Mouse (Mus musculus): ENCODE results near the gene Spn. TPM values are rescaled to one million over a fixed set of nuclear protein-coding genes. Genes with fewer than 3 reads are reported as not detected.

Spn gene
- total RNA-seq, 2 experiments from 2014 or later = 0.12 to 0.25 TPM

DNA sequence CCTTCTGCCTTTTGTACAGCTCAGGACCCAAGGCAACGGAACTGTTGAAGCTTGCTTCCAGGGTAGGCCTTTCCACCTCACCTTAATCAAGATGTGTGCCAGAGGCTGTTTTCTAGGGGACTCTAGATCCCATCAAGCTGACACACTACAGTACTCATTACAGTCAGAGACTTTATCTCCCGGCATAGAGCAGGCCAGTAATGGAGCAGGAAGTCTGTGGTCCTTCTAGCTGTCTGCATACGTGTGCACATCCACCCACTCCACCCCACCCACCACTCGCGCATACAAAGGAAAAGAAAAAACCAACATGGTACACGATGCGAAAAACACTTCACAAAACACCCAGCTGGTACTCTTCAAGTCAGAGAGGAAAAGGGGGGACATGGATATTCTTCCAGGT is 6.8 kb upstream of the Spn start:
- no peak for DNase-seq (ENCODE audit: low spot score in 2 of 2)
- intact Hi-C loops (cut with DNase I) = no loop called here

DNA sequence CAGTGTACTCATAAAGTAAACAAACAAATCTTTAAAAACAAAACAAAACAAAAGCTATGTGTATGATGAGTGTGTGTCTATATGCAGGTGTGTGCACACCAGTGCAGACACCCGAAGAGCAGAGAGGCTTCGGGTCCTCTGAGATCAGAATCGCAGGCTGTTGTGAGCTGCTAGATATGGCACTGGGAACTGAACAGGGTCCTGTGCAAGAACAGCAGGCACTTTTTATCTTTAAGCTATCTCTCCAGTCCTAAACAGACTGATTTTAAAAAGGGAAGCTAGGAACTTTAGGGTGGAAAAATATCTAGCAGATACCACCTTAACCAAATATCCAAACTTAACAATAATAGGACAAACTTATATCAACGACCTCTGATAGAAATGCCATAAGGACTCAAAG is 5.0 kb upstream of the Spn start:
- intact Hi-C loops (cut with DNase I) = no loop called here
- DNase-seq (ENCODE audit: low spot score in 2 of 2) = no peak

DNA sequence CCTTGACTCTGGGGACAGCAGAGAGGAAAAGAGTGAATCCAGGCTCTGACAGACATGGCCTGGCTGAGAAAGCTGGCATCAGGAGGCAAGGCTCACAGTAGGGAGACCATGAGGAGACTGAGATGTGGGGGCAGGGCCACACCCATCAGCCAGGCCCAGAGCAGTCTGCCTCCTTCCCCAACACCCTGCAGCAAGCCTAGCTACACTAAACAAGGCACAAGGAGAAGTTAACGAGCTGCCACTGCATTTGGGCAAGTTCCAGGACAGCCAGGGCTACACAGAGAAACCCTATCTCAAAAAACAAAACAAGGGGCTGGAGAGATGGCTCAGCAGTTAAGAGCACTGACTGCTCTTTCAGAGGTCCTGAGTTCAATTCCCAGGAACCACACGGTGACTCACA is 4.6 kb upstream of the Spn start:
- intact Hi-C loops (cut with DNase I) = no loop called here
- DNase-seq (ENCODE audit: low spot score in 2 of 2) = no peak

DNA sequence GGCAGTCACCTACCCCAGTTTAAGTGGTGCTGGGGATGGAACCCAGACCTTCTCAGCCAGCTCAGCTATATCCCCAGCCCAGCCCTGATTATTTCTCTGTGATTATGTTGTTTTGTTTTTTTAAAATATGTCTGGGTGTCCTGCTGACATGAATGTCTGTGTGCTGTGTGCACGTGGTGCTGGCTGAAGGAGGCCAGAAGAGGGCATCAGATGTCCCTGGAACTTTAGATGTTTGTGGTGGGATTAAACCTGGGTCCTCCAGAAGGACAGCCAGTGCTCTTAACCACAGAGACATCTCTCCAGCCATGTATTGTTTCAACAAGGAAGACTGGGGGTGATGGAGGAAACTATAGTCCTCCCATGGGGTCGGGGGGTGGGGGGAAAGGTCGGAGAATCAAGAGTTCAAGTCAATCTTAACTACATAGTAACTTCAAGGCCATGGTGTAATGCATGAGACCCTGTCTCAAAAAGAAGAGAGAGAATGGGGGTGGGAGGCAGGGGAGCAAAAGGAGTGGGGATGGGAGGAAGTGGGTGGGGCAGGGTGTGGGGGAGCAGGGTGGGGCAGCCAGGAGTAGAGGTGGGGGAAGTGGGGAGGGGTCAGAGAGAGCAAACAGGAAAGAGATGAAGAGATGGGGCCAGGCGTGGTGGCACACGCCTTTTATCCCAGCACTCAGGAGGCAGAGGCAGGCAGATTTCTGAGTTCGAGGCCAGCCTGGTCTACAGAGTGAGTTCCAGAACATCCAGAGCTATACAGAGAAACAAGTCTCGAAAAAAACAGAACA is 3.2 kb upstream of the Spn start:
- intact Hi-C loops (cut with DNase I) = no loop called here

DNA sequence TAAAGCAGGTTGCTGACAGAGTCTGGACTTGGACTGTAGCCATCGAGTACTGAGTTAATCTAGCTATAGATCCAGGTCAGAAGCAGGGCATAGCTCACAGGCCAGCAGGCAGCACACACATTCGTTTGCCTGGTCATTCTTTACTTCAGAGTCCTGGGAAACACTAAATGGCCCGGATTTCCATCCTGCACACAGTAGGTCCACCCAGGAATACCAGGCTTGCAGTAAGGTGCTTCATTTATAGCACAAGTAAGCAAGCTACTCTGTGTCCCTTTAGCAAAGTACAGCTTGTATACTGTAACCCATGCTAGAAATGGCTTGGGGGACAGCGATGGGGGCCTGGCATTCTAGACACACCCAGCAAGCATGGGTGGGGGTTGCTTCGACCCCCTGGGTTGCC is 1.9 kb upstream of the Spn start:
- intact Hi-C loops (cut with DNase I) = no loop called here
- DNase-seq (ENCODE audit: low spot score in 2 of 2) = no peak

More for the DNA sequence above, 3.2 kb upstream of the Spn start:
- DNase-seq (ENCODE audit: low spot score in 2 of 2) = no peak

DNA sequence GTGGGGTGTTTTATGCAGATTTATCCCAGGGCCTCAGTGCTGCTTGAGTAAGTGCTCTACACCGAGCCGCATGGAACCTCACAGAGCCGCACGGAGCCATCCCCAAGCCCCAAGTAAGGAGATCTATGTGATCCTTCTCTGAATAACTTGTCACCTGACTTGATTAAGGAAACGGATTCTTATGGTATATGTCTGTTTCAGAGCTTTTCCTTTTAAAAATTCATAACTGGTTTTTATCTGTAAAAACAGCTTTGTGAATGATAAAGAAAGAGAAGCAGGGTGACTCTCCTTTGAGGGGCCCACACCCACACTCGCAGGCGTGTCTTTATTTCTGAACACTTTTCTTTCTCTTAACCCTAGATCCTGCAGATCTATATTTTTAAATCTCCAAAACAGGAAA is 1.5 kb upstream of the Spn start:
- no peak for DNase-seq (ENCODE audit: low spot score in 2 of 2)
- intact Hi-C loops (cut with DNase I) = no loop called here

DNA sequence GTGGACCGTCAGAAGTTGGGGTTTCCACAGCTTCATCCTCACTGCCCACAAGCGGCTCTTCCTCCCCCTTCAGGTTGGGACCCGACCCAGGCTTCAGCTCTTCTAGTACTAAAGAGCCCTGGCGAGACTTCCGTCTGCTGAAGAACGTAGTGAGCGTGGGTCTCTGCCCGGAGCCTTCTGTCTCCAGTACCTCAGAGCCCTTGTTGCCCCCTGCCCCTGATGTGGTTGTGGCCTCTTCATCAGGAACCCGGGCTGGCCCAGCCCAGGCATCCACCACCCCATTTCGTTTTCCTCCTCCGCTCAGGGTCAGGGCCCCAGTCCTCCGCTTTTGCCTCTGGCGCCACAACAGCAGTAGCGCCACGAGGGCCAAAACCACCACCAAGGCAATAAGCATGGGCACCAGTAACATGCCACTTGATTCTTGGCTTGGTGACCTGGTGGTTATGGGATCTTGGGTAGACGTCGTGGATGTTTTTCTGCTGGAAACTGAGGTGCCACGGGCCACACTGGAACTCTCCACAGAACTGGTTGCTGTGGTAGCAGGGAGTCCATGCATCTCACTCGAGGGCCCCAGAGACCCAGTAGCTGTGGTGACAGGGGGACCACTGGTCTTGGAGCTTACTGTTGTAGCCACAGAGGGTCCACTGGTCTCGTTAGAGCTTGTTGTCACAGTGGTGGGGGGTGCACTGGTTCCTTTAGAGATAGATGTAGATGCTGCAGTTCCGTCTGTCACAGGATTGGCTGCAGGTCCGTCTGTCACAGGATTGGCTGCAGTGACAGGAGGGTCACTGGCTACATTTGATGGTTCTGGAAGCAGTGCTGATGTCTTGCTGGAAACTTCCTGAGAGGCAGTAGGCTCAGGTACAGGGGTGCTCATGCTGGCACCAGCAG is 1.2 kb downstream of the Spn start:
- intact Hi-C loops (cut with DNase I) = no loop called here

DNA sequence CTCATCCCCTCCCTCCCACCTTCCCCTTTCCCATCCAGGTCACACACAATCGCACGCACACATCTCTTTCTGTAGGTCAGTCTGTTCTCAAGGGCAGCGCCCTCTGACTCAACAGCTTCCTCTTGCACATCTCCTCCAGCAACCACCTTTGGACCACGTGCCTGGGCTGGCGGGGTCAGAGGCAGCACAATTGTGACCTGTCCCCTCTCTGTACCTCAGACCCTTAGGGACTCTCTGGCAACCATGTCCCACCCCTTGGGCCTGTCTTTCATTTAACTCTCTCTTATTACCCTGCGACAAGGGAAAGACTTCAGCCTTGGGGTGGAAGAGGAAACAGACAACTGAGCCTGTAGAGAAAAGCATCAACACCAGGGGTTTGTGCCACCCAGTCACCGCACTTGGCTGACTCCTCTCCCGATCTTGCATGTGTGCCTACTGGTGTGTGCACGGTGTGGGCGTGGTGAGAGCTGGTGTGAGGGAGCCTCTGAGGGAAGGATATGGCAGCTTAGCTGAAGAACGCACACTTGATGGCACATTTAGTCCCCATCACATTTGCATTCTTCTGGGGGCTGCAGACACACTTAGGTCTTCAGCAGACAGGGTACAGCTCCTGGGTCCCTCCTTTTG is 2.7 kb downstream of the Spn start:
- intact Hi-C loops (cut with DNase I) = no loop called here
- no peak for DNase-seq (ENCODE audit: low spot score in 2 of 2)

More for the DNA sequence above, 1.2 kb downstream of the Spn start:
- DNase-seq (ENCODE audit: low spot score in 2 of 2) = no peak

DNA sequence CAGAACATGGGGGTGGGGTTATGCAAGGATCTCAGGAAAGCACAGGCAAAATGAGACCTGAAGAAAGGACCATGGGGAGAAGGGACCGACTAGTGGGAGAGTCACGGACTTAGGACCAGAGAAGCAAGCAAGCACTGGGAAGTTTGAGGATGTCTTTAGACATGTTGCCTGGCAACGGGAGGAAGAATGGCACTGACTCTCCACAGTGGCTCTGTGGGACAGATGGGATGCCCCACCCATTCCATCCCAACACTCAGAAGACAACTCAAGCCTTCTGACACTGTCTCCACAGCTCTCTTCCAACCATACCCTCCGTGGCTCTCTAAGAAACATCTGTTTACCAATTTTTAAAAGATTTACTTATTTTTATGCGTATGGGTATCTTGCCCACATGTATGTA is 4.5 kb downstream of the Spn start:
- DNase-seq (ENCODE audit: low spot score in 2 of 2) = no peak
- intact Hi-C loops (cut with DNase I) = no loop called here

DNA sequence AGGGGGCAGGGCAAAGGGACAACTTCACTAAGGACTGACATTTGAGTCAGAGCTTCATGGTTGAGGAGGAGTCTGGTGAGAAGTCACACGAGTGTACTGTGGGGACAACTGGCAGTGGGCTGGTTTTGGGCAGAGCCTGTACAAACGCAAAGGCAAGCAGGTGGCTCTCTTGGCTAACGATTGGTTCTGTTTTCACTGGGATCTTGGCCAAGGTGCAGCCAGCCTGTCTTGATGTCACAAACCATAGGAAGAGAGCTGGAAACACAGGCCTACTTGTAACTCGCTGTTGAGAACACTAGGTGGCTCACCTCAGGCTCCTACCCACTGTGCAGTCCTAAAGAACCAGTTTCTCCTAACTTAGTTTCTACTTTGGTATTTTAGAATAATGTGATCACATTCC is 8.0 kb downstream of the Spn start:
- DNase-seq (ENCODE audit: low spot score in 2 of 2) = peak; percentile 42 to 46
- intact Hi-C loops (cut with DNase I) = no loop called here

DNA sequence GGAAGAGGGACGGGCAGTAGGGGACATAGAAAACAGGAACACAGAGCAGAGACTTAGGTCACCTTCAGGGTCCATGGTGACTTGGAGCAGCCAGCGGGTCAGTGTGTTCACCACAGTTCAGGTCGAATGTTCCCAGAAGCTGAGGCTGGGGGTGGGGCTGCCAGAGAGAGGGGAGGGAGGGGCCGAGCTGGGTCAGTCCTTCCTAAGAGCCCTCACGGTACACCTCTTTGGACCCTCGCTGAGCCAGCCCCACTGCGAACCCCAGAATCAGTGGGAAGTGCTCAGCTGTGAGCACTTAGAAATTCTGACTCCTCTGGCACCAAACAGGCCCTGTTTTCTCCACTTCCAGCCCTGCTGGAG is 15.7 kb downstream of the Spn start, which contains the start of gene Qprt:
Gene Qprt, minus strand, starts transcription at position 316 of the 360 bp plus-strand sequence.
- DNase-seq (ENCODE audit: low spot score in 2 of 2) = no peak
- intact Hi-C loops (cut with DNase I) = no loop called here

DNA sequence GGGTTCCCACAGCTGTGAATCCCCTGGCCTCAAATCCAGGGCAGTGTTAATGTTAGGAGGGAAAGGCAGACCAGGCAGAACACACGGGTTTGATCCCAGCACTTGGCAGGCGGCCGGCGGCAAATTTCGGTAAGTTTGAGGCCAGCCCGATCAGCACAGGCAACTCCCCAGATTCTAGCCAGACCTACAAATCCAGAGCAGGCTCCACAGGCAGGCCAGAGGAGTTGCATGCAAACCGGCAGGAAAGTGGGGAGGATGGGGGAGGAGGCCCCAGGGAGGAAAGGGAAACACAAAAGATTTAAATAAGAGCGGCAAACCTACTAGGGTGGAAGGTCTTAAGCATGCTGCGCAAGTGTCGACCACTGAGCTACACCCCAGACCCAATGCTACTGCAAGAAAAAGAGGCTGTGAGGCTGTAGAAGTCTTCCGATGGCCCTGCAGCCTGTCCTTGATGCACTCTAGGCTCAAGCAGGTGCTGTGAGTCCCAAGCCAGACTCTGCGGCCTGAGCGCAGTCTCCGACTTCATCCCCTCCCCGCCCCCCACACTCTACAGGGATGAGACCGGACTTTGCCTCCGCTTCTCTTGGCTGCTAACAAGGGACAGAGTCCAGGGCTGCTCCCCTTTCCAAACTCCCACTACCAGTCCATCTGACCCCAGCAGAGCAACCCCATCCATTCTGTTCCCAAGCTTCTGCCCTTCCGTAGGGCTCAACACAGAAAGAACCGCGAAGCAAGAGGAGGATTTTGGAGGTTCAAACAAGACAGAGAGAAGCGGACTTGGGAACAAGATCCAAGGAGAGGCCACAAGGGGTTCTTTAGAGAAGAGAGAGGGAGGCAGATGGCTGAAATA is 16.3 kb downstream of the Spn start:
- DNase-seq (ENCODE audit: low spot score in 2 of 2) = no peak
- intact Hi-C loops (cut with DNase I) = no loop called here

DNA sequence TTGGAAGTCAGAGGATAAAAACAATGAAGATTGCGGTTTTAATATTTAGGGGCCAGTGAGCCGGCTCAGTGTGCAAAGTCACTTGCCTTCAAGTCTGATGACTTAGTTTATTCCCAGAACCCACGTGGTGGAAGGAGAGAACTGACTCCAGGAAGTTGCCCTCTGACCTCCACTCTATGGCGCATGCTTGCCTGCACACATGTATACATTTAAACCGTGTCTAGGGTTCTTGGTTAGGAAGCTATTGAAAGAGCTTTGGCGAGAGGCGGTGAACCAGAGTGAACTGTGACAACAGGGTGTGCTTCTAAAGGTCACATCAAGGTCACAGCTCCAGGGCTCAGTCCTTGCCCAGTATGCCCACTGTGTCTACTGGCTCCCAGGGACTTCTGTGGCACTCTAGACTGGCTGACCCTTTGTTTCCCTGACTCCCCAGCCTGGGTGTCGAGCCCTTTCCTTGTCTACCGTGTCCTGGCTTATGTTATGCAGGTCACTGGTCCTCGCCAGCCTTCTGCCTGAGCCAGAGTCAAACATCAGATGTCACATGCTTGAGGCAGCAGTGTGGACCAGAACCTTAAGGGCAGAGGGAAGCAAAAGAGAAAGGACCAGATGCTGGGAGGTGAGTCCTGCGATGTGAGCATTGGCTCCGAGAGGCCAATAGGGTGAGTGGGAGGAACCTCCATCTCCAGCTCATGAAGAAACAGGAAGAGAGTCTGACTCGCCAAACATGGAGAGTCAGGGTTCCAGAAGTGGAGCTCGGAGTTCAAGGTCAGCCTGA is 18.8 kb downstream of the Spn start:
- intact Hi-C loops (cut with DNase I) = loop anchor here (5.0 kb wide), 1 partner anchor 68 kb away; no protein-coding TSS in a partner anchor
- no peak for DNase-seq (ENCODE audit: low spot score in 2 of 2)

DNA sequence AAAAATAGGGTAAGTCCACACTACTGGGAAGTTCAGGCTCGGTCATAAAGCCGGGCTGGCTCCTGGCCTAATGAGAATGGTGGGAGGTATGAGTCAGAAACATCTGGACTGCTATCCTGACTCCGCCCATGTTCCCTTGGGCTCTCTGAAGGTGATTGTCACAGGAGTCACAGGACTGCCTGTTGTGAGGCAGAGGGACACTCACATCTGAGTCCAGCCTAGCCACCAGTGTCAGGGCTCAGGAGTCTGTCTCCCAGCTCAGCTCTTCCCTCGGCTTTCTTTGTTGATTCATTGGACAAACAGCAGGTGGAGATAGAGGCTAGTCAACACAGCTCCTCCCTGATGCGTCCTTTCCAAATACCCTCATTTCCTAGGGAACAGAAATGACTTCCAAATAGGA is 19.7 kb downstream of the Spn start:
- DNase-seq (ENCODE audit: low spot score in 2 of 2) = no peak
- intact Hi-C loops (cut with DNase I) = loop anchor here (5.0 kb wide), 1 partner anchor 69 kb away; no protein-coding TSS in a partner anchor

DNA sequence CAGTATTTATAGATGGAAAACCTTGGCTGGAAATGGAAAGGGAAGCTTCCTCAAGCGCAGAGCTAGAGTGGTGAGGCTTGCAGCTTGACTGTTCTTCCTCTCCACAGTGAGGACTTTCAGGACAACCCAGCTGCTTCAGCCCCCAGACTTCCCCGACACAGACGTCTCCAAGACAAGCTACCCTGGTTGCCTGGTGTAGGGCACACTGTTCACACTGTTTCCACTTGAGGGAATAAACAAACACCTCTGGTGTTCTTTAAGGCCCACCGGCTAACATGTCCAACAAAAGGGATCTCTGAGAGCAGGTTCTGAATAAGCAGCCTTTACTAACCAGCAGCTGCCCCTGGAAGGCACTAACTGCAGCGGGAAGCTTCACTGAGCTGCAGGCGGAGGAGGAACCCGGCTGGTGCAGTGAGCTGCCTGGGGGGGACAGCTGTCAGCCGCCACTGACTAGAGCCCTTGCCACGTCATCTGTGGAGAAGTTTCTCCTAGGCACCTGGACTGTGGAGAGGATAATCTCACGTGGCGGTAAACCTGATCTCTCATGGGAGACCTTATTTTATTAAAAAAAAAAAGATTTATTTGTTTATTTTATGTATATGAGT is 21.2 kb downstream of the Spn start:
- peak in 1 of 2 experiments; percentile 25 for DNase-seq (ENCODE audit: low spot score in 2 of 2)
- intact Hi-C loops (cut with DNase I) = loop anchor here (5.0 kb wide), 1 partner anchor 71 kb away; no protein-coding TSS in a partner anchor

DNA sequence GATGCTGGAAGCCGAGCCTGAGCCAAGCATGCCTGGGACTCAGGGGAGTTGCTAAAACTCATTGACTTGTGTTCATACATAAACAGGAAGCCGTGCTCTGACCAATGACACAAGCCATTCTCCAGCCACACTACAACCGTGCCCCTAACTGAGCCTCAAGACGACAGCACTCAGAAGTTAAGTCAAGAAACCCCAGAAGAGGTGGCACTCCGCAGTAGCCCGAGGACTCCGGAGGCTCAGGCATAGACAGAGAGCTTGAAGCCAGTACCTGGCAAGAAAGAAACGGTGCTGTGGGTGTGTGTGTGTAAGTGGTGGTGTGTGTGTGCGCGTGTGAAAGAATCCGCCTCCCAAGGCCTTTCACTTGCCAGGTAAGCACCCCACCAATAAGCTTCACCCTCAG is 22.7 kb downstream of the Spn start:
- DNase-seq (ENCODE audit: low spot score in 2 of 2) = no peak
- intact Hi-C loops (cut with DNase I) = loop anchor here (5.0 kb wide), 1 partner anchor 72 kb away; no protein-coding TSS in a partner anchor

DNA sequence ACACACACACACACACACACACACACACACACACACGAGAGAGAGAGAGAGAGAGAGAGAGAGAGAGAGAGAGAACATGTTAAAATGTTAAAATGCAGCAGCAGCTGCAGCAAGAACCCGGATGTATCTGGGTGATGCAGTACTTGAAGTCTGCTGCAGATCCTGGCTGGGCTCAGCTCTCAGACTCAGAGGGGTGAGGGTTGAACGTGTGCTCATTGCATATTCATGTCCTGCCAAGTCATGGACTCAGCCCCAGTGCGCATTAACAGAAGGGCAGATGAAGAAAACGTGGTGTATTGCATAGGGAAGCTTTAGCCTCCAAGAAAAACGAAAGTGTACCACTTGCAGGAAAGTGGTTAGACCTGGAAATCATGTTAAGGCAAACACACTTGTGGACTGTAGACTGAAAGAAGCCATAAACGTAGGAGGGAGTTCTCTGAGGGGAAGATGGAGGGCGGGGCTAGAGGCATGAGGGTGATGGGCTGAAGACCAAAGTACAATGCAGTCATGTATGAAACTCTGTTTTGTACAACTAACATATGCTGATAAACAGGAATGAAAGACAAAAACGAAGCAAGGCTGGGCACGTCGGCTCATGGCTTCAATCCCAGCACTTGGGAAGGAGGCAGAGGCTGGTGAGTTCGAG is 23.9 kb downstream of the Spn start:
- intact Hi-C loops (cut with DNase I) = no loop called here

More for the DNA sequence above, 23.9 kb downstream of the Spn start:
- no peak for DNase-seq (ENCODE audit: low spot score in 2 of 2)
